Mouse (Mus musculus): ENCODE results near the gene Exoc6b.

The Exoc6b gene

DNA sequence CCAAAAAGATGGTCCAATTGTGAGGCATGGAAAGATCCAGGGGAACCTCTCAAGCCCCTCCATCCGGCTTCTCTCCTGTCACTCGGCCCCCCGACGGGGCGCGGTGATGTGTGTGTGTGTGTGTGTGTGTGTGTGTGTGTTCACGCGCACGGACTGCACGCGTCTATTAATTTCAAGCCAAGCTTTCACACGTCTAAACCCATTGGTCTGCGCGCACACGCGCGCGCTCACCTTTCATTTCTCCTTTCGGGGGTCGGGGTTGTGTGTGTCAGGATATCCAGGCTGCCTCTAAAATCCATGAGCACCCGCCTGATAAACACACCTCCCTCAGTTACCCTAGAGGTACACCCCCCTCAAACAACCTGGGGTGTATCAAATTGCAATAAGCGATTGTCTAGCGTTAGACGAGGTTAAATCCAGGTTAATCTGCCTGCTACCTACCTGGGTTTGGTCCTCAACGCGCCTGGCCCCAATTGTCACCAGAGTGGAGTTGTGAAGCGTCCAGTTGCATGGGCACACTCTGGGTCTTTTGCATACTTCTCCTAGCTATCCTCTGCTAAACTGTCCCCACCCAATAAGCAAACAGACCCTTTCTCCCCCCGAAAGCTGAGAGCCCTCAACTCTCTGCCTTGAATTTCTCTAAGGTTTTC, 482.6 kb downstream of the Exoc6b start:
- no peak for DNase-seq (ENCODE audit: low read depth, low spot score)

GRCm38 (mm10) chr6:84585686-84586300, 483.5 kb downstream of the Exoc6b start:
- DNase-seq (ENCODE audit: low read depth, low spot score): no peak

DNA sequence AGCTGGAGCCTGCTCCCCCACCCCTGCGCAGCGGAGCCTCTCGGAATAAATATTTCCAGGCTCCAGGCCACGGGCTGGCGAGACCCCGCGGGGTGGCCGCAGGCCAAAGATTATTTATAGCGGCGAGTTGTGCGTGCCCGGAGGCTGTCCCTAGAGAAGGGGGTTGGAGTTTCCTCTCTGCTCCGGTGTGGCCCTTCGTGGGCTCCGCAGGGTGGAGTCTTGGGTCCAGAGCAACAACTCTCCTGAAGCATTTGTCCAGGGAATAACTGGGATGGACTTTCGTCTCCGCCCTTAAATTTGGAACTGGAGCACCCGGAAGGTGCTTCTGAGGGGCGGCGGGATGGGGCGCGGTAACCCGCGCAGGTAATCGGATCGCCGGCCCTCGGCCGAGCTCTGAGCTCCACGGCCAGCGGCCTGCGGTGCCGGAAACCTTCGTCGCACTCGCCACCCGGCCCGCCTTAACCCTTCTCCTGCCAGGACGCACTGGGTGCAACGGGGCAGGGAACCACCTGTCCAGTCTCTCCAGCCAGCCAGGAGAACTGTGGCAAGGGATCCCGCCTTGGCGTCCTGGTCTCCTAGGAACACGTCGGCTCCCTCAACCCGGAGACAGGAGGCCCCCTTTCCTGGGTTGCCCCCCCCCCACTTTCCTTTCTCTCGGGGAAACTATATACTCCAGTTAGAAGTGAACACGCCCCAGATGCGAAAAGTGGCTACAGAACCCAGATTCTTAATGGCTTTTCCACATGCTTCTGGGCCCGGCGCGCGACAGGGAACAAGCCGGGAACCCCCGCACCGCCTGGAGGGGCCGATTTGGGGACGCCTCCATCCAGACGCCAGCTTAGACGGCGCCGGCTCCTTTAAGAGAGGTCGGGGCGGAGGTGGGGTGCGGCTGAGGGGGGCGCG, 484.3 kb downstream of the Exoc6b start:
- DNase-seq (ENCODE audit: low read depth, low spot score): no peak

DNA sequence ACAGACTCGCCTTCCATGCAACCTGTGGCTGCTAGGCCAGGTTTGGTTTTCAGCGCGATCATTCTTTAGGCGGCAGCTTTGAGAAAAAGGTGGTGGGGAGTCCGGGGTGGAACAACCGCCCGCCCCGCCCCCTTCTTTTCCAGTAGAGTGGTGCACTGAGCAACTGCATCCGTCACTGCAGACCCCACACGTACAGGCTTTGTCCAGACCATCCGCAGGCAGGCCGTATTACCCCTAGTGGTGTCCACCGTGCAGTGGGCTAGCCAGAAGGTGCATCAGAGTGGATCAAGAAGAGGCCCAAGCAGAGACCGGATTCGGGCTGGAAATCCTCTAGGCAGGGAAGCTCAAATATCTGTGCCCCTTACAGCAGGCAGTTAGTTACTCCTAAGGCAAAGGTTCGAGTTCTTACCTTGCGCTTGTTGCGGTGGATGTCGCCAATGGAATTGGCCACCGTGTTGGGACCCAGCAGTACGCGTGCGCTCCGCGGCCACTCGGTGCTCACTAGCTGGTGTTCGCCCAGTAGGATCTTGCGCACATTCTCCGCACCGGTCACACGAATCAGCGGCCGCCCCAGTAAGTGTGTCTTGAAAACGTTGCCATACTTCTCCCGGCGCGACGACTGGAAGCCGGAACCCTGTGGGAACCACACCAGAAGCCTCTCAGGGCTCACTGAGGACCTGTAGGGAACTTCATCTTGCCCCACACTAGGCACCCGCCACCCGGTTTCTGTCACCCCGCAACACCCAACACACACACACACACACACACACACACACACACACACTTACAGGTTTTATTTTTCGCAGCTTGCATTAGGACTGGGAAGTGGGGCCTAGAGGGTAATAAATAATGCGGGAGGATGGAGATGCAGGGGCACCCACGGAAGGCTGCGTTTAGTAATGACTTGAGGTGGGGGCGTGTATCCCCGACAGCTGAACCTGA, 485.2 kb downstream of the Exoc6b start:
- no peak for DNase-seq (ENCODE audit: low read depth, low spot score)

- DNase-seq (ENCODE audit: low read depth, low spot score): no peak
Observed at GRCm38 (mm10) chr6:84583371-84583770, 485.9 kb downstream of the Exoc6b start.

- DNase-seq (ENCODE audit: low read depth, low spot score): no peak
Observed at GRCm38 (mm10) chr6:84582826-84583225, 486.5 kb downstream of the Exoc6b start.

- no peak for DNase-seq (ENCODE audit: low read depth, low spot score)
Observed at GRCm38 (mm10) chr6:84581833-84582445, 487.4 kb downstream of the Exoc6b start.

GRCm38 (mm10) chr6:84580979-84581832, 488.1 kb downstream of the Exoc6b start:
- DNase-seq (ENCODE audit: low read depth, low spot score): no peak

GRCm38 (mm10) chr6:84579508-84579907, 489.8 kb downstream of the Exoc6b start:
- DNase-seq (ENCODE audit: low read depth, low spot score): peak; percentile 52

- peak; percentile 48 for DNase-seq (ENCODE audit: low read depth, low spot score)
Observed at GRCm38 (mm10) chr6:84578928-84579327, 490.4 kb downstream of the Exoc6b start.

GRCm38 (mm10) chr6:84577898-84578297, 491.4 kb downstream of the Exoc6b start:
- no peak for DNase-seq (ENCODE audit: low read depth, low spot score)

DNA sequence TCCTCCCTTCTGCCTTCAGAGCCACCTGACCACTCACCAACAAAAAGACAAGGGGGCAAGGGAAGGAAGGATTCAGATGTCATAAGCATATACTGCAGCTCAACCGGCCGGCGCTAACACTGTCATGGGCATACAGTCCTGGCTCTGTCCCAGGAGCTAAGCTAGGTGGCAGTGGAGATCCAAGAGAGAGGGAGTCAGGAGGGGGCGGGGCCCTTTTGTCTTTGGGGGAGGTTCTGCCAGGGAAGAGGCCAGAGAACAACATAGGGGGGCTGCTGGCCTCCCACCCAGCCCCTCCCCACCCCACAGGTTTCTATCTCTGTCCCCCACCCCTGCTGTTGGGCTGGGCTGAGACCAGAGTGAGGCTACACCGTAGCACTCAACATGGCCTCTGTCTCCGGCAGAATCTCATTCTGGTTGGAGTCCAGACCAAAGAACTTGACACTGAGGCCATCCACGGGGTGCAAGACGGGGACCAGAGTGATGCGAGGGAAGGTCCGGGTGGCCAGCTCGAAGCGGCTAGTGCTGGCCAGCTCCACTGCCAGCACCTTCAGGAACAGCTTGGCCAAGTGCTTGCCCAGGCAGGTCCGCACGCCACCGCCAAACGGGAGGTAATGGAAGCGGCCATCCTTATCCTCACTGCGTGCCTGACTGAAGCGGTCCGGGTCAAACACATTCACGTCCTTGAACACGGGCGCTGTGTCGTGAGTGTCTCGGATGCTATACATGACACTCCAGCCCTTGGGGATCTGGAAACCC, 495.2 kb downstream of the Exoc6b start:
- no peak for DNase-seq (ENCODE audit: low read depth, low spot score)

DNA sequence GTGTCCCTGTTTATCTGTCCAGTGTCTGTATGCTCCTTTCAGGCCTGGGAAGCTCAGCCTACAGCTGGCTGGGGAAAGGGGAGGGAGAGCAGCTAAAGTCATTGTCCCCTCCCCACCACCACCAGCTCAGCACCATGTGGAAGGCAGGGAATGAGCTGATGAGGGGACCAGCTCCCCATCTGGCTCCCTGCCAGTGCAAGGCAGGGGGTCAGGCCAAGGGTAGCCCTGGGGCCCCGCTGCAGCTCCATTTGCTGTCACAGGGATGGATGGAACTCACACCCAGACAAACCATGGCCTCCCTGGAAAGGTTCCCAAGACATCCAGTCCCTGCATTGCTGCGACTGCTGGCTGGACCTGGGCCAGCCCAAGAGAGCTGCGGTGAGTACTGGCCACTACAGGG, 499.3 kb downstream of the Exoc6b start:
- no peak for DNase-seq (ENCODE audit: low read depth, low spot score)

- DNase-seq (ENCODE audit: low read depth, low spot score): no peak
Observed at GRCm38 (mm10) chr6:84569590-84569989, 499.7 kb downstream of the Exoc6b start.

- DNase-seq (ENCODE audit: low read depth, low spot score): no peak
Observed at GRCm38 (mm10) chr6:84568880-84569279, 500.4 kb downstream of the Exoc6b start.

All from 3T3-L1 (cell line).